Mouse (Mus musculus) kidney, postnatal 0 days (tissue): ENCODE data around the gene Gm44790. TPM values are rescaled to one million over a fixed set of nuclear protein-coding genes. Genes with fewer than 3 reads are reported as not detected.
A peak's percentile ranks its signal among the peaks of the same experiment; 100 is the strongest.

Source experiments
- ATAC-seq: fragments of 200-750 bp; cut with Nextera tagmentation; replicated peaks from 2 replicates; pipeline ENCODE4 v1.8.0; 2017; ENCODE audit warnings: low read depth, moderate number of reproducible peaks, moderate TSS enrichment, moderate library complexity; ENCODE audit not compliant: low FRiP score
- DNase-seq: peaks from one replicate; pipeline ENCODE4 v3.0.0-alpha.2; 2016; ENCODE audit warnings: low spot score
- H3K27ac ChIP-seq: fragments of 300-500 bp; sonication (generic); 2 replicates; pipeline ENCODE4 v1.5.1; 2014; ENCODE audit warnings: mild to moderate bottlenecking
- H3K27me3 ChIP-seq: fragments of 300-500 bp; sonication (generic); 2 replicates; pipeline ENCODE4 v1.6.1; 2014; ENCODE audit warnings: low read length, mixed read lengths; ENCODE audit not compliant: insufficient read depth
- H3K36me3 ChIP-seq: fragments of 300-500 bp; sonication (generic); 2 replicates; pipeline ENCODE4 v1.6.1; 2014; ENCODE audit warnings: low read length, mixed read lengths; ENCODE audit not compliant: insufficient read depth
- H3K4me1 ChIP-seq: fragments of 300-500 bp; sonication (generic); replicated peaks from 2 replicates; pipeline ENCODE4 v1.6.1; 2014; ENCODE audit warnings: antibody characterized with exemption, low read length, mixed read lengths; ENCODE audit not compliant: insufficient read depth
- H3K4me2 ChIP-seq: fragments of 300-500 bp; sonication (generic); 2 replicates; pipeline ENCODE4 v1.6.1; 2014; ENCODE audit warnings: mild to moderate bottlenecking, low read length, moderate library complexity, mixed read lengths
- H3K4me3 ChIP-seq: fragments of 300-500 bp; sonication (generic); replicated peaks from 2 replicates; pipeline ENCODE4 v1.5.1; 2014; ENCODE audit warnings: low read depth, low read length
- H3K9ac ChIP-seq: fragments of 300-500 bp; sonication (generic); 2 replicates; pipeline ENCODE4 v1.6.1; 2014; ENCODE audit warnings: low read depth, low read length
- H3K9me3 ChIP-seq: fragments of 300-500 bp; sonication (generic); replicated peaks from 2 replicates; pipeline ENCODE4 v1.6.1; 2016; ENCODE audit warnings: low read length, inconsistent platforms, mixed read lengths
- CTCF ChIP-seq: IDR thresholded peaks from 2 replicates; pipeline ENCODE4 v1.5.1; 2016; ENCODE audit warnings: antibody characterized with exemption, low read depth, mild to moderate bottlenecking, moderate library complexity
- WGBS: fragments of 180-500 bp; shearing (Covaris S2); extraction: QIAGEN DNeasy Blood & Tissue Kit; methylation state at CpG from one replicate; pipeline ENCODE4 v1.1.7; 2014; 5-methylcytosine and 5-hydroxymethylcytosine counted together
- polyA plus RNA-seq: library from polyadenylated mRNA; unstranded; fragments of >200 nt; fragmentation: Nextera tagmentation; extraction: Ambion mirVana; gene quantifications from 2 replicates; pipeline ENCODE4 v1.2.1, GENCODE M21; 2015

Gene Gm44790
- polyA plus RNA-seq, 1 experiment from 2014 or later = not detected

DNA sequence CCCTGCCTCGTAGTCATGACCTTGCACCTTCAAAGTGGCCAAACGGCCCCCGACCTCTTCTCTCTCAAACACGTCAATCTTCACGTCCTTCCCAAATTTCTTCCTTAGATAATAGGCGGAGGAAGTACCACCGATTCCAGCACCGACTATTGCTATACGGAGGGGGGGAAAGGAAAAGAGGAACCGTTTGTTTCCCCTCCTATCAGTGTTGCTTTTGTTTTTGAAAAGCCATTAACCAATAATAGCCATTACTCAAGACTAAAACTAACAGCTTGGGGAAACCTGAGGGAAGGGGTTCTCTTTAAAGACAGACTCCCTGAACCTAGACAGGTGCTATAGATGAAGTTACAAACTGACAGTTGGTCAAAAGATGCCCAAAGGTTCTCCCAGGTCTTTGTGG lies 30.5 kb upstream of the Gm44790 start:
- Histone ChIP-seq H3K27me3 (no peaks in the 10 kb centered on the region), H3K4me3 (peak overlapping the region; percentile 93), H3K9ac (peak overlapping the region; percentile 93), H3K9me3 (no peaks in the 10 kb centered on the region), H3K4me2 (peak overlapping the region; percentile 85), H3K27ac (peak overlapping the region; percentile 91), H3K4me1 (peaks cover 20% of the 10 kb centered on the region; the same call in 1 of the 2 replicates), H3K36me3 (peaks cover 15% of the 10 kb centered on the region; the same call in 1 of the 2 replicates)
- 20% methylated on average over 10 of the region's 10 CpGs for whole genome bisulfite sequencing
- TF ChIP-seq CTCF = no peak
- DNase-seq (no peak), ATAC-seq (no peak)

DNA sequence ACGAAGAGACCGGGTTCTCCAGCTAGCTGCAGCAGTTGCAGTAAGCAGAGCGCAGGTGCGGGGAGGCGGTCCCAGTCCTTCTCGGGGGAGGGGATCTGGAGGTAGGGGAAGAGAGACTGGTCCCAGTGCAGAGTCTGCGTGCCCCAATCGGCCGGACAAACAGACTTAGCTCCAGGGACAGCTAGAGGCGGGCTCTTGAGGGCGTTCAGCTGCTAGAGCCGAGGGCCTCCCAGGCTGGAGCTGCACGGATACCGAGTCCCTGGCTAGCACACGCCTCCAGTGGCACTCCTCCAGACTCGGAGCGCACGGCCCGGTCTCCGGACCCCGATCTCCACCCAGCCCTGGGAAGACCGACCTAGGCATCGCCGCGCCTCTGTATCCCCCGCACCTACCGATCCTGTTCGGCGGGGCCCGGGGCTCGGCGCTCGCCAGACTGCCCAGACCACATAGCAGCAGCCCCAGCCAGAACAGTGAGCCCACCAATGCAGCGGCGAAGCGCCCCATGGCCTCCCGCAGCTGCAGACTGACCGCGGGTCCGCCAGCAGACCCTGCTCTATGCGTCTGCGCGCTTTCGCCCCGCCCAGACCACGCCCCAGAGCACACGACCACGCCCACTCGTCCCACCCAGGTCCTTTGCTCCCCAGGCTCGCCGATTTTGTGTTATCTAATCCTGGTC lies 29.7 kb upstream of the Gm44790 start, which contains the start of gene Pcyox1:
Gene Pcyox1, minus strand, starts transcription at position 574 of the 676 bp plus-strand sequence.
- WGBS = under 1% methylated on average over 51 of the region's 51 CpGs
- H3K4me2 ChIP-seq = peak within 1 kb of the TSS; percentile 85
- peak within 1 kb of the TSS; percentile 93 for H3K9ac ChIP-seq
- peaks cover 20% of the 10 kb centered on the region; the same call in 1 of the 2 replicates for H3K4me1 ChIP-seq
- no peaks in the 10 kb centered on the region for H3K9me3 ChIP-seq
- peak; percentile 90 for DNase-seq
- H3K36me3 ChIP-seq = peaks cover 8% of the 10 kb centered on the region; the same call in 1 of the 2 replicates
- peak; percentile 12; the same call in 1 of the 2 replicates for TF ChIP-seq CTCF
- peak within 1 kb of the TSS; percentile 91 for H3K27ac ChIP-seq
- H3K27me3 ChIP-seq = no peaks in the 10 kb centered on the region
- ATAC-seq = peak; percentile 91
- H3K4me3 ChIP-seq = peak within 1 kb of the TSS; percentile 93

DNA sequence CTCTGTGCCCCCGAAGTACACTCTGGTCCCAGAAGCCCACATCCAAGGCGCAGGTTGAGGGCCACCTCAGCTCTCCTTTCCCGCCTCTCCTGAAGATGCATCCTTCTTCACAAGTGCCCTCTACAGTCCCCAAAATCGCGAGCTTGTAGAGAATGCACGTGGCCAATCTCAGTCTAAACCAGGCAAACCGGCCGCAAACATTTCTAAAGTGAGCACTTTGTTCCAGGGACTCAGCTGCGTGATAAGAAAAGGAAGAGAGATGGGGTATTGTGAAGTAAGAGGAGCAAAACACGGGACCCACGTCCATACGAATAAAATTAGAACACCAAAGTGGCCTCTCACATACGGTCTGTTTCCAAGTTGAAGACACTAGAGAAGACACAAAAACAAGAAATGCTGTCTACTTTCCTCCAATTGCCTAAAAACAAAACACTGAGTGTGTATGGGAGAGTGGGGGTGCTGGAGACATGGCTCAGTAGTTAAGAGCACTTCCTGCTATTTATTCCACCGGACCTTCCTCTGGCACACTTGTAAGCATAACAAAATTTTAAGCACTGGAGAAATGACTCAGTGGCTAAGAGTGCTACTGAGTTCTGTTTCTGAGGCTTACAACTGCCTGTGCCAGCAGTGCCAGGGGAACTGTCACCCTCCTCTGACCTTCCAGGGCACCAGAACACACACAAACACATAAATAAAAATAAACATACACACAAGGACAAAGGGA lies 29.0 kb upstream of the Gm44790 start:
- Histone ChIP-seq H3K36me3 (0 out of 2 replicates have a peak, but pooled peaks cover 1% of the 10 kb centered on the region), H3K27ac (peak overlapping the region; percentile 91; the same call in 1 of the 2 replicates), H3K27me3 (no peaks in the 10 kb centered on the region), H3K4me1 (peaks cover 20% of the 10 kb centered on the region; the same call in 1 of the 2 replicates), H3K4me3 (peak overlapping the region; percentile 93), H3K9me3 (no peaks in the 10 kb centered on the region), H3K9ac (peak overlapping the region; percentile 93), H3K4me2 (peak overlapping the region; percentile 85)
- ATAC-seq = peak; percentile 8
- TF ChIP-seq CTCF = no peak
- no peak for DNase-seq
- WGBS = 4% methylated on average over 14 of the region's 14 CpGs

DNA sequence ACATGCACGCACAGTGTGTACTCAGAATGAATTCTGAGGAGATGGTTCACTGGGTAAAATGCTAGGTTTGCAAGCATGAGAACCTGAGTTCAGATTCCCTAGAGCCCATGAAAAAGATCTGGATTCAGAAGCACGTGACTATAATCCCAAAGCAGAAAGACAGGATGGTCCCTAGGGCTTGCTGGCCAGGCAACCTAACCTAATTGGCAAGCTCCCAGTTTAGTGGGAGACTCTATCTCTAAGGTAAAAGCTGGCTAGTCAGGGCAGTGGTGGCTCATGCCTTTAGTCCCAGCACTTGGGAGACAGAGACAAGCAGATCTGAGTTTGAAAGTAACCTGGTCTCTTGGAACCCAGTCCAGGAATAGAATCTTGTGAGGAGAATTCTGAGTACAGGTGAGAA lies 27.5 kb upstream of the Gm44790 start:
- peaks cover 20% of the 10 kb centered on the region; the same call in 1 of the 2 replicates for H3K4me1 ChIP-seq
- H3K36me3 ChIP-seq = no peaks in the 10 kb centered on the region
- H3K27me3 ChIP-seq = no peaks in the 10 kb centered on the region
- H3K9me3 ChIP-seq = no peaks in the 10 kb centered on the region
- H3K27ac ChIP-seq = no peak overlapping the region
- DNase-seq = no peak
- H3K4me2 ChIP-seq = no peak overlapping the region
- TF ChIP-seq CTCF = no peak
- no peak overlapping the region for H3K4me3 ChIP-seq
- 75% methylated on average over 2 of the region's 2 CpGs for WGBS
- no peak for ATAC-seq
- no peak overlapping the region for H3K9ac ChIP-seq

DNA sequence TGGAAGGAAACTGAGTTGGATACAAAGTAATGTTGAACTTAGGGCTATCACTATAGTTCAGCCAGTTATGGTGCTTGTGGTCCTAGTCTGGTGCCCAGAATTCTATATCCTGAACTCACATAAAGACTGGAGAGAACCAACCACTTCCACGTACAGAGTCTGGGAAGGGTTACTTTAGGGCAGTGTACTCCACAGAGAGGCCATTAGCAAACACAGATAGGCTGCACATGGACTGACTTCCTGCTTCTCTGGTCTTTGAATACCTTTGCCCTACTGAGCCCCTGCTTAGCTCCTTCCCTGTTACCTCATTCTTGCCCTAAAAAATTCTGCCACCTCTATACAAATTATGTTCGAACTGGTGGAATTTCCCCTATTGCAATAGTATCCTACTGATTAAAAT lies 26.5 kb upstream of the Gm44790 start:
- Histone ChIP-seq H3K27me3 (no peaks in the 10 kb centered on the region), H3K4me3 (no peak overlapping the region), H3K36me3 (no peaks in the 10 kb centered on the region), H3K27ac (no peak overlapping the region), H3K4me2 (no peak overlapping the region), H3K9me3 (no peaks in the 10 kb centered on the region), H3K4me1 (peaks cover 16% of the 10 kb centered on the region; the same call in 1 of the 2 replicates), H3K9ac (no peak overlapping the region)
- no peak for TF ChIP-seq CTCF
- no peak for ATAC-seq
- DNase-seq = no peak
- 73% methylated on average over 2 of the region's 2 CpGs for WGBS

DNA sequence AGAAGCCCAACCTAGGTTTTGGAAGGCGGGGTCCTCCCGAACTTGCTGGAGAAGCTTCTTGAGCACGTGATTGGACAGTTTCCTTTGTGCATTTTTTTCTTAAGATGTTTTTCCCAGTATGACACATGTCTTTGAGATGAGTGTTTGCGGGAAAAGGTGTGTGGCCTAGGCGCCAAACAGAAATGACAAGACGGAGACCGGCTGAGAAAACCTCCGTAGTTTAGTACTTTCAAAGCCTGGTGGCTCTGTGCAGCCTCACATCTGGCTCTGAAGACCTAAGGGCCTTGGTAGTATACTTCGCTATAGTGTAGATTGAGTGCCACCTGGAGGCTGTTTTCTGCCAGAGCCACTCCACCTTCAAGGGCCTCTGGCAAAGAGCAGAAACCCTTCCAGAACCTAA lies 25.5 kb upstream of the Gm44790 start:
- Histone ChIP-seq H3K4me1 (peaks cover 11% of the 10 kb centered on the region; the same call in 1 of the 2 replicates), H3K9ac (no peak overlapping the region), H3K27ac (no peak overlapping the region), H3K4me3 (0 out of 2 replicates have a peak overlapping the region, but pooled peaks have one; percentile 21), H3K9me3 (no peaks in the 10 kb centered on the region), H3K36me3 (no peaks in the 10 kb centered on the region), H3K27me3 (no peaks in the 10 kb centered on the region), H3K4me2 (peak overlapping the region; percentile 50)
- no peak for ATAC-seq
- DNase-seq = peak; percentile 92
- peak; percentile 79 for TF ChIP-seq CTCF
- 2% methylated on average over 9 of the region's 9 CpGs for WGBS
